Mouse (Mus musculus): ENCODE measurements at regions not wholly inside any gene's neighbourhood (a gene's known extent, or its start where the extent isn't known, plus 50 kb on each side); places are given as distances from the start of the nearest gene placed in this dataset.
"Not testable (repeated sequence)": the region's sequence is repeated elsewhere in the genome, so short reads cannot be mapped to it uniquely, and the experiment has no call there.

GRCm38 (mm10) chr6:48172769-48173168, 86.4 kb upstream of the Zfp746 start:
- not testable (repeated sequence) for DNase-seq

- peak in 1 of 2 experiments; percentile 5 for DNase-seq
Observed at GRCm38 (mm10) chr6:48136851-48137250, 50.5 kb upstream of the Zfp746 start.

Data from cerebellum, postnatal 10 days (tissue).